Comparison of ENCODE assay signal across 8 mouse cellular contexts in the genomic region with DNA sequence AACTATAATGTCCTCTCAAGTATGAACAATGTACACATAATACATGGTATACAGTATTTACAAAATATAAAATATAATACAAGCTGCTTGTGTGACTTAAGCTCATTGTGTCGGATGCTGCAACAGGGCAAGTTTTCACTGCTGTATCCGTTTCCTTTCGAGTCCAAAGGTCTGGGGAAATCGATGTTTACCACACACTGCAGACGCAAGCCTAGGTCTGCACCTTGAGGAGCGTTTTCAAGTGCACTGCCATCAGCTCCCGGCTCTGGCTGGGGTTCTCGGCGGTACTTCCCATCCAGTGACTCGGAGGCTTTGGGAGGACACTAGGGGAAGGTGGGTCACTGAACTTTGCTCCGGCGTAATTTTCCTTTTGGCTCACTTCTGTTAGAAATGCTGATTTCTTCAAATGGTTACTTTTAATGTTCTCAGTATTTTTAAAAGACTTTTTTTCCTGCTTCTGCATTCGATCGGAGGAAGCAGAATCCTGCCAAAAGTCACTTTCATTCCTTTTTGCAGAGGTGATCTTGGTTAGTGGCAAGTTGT. TPM values are rescaled to one million over a fixed set of nuclear protein-coding genes. Genes with fewer than 3 reads are reported as not detected.
A peak's percentile ranks its signal among the peaks of the same experiment; 100 is the strongest.
DNase-seq lines count a peak whose midpoint lies in the region; ATAC-seq and TF ChIP-seq lines count a peak whose summit lies in the region.
"Had no signal": no experiment of that assay in that cellular context is flagged by ENCODE, and none has a peak within 500 bp of the region (broad histone marks: within the 10 kb centered on the region; RNA-seq: fewer than 3 reads in every experiment).

No protein-coding gene starts in this region.

- H3K4me3 ChIP-seq in lung, embryonic 14.5 days (ENCODE audit: low read depth, low read length), result peak overlapping the region; percentile 89
- H3K4me3 ChIP-seq in forebrain, embryonic 15.5 days, result peak overlapping the region; percentile 78
- H3K4me3 ChIP-seq in neural tube, embryonic 15.5 days (replicated peaks), result no peak overlapping the region

- H3K27ac ChIP-seq in lung, embryonic 14.5 days (ENCODE audit: low read depth), result no peak overlapping the region
- H3K27ac ChIP-seq in forebrain, embryonic 15.5 days (replicated peaks), result no peak overlapping the region
- no peak overlapping the region for H3K27ac ChIP-seq in neural tube, embryonic 15.5 days (replicated peaks)

- no peaks in the 10 kb centered on the region for H3K4me1 ChIP-seq in lung, embryonic 14.5 days (ENCODE audit: insufficient read depth)
- peaks cover 37% of the 10 kb centered on the region for H3K4me1 ChIP-seq in forebrain, embryonic 15.5 days
- H3K4me1 ChIP-seq in neural tube, embryonic 15.5 days, result peaks cover 18% of the 10 kb centered on the region

- 72% methylated on average over 14 of the region's 14 CpGs for WGBS in lung, embryonic 14.5 days
- 92% methylated on average over 14 of the region's 14 CpGs for WGBS in forebrain, embryonic 15.5 days
- WGBS in neural tube, embryonic 15.5 days, result 90% methylated on average over 14 of the region's 14 CpGs

- peak overlapping the region; percentile 83 for H3K4me2 ChIP-seq in lung, embryonic 14.5 days
- H3K4me2 ChIP-seq in forebrain, embryonic 15.5 days (replicated peaks), result peak overlapping the region; percentile 79
- H3K4me2 ChIP-seq in neural tube, embryonic 15.5 days, result peak overlapping the region; percentile 65

- H3K36me3 ChIP-seq in lung, embryonic 14.5 days (ENCODE audit: insufficient read depth), result peaks cover 38% of the 10 kb centered on the region
- peaks cover 38% of the 10 kb centered on the region for H3K36me3 ChIP-seq in forebrain, embryonic 15.5 days
- peaks cover 33% of the 10 kb centered on the region for H3K36me3 ChIP-seq in neural tube, embryonic 15.5 days

- no peaks in the 10 kb centered on the region for H3K27me3 ChIP-seq in lung, embryonic 14.5 days (ENCODE audit: insufficient read depth, low read length)
- H3K27me3 ChIP-seq in forebrain, embryonic 15.5 days, result no peaks in the 10 kb centered on the region
- no peaks in the 10 kb centered on the region for H3K27me3 ChIP-seq in neural tube, embryonic 15.5 days (replicated peaks)

- TF ChIP-seq CTCF in lung, embryonic 14.5 days (IDR thresholded peaks at IDR 0.05; ENCODE audit: low read depth), result no peak

- no peak for ATAC-seq in lung, embryonic 14.5 days (ENCODE audit: insufficient read depth)
- no peak for ATAC-seq in forebrain, embryonic 15.5 days (replicated peaks)
- no peak for ATAC-seq in neural tube, embryonic 15.5 days (ENCODE audit: low FRiP score)

- DNase-seq in lung, embryonic 14.5 days, result no peak
- DNase-seq in lung, postnatal 36 days, result no peak
- peak; percentile 27 for DNase-seq in kidney, postnatal 10 days
- no peak for DNase-seq in frontal cortex, postnatal 25 days (ENCODE audit: low spot score in 2 of 2)
- DNase-seq in ovary, postnatal 36 days (ENCODE audit: low spot score), result no peak
- DNase-seq: gastrocnemius, postnatal 10 days had no signal

- H3K9ac ChIP-seq in lung, embryonic 14.5 days, result peak overlapping the region; percentile 10; the same call in 1 of the 2 replicates
- H3K9ac ChIP-seq in forebrain, embryonic 15.5 days (replicated peaks), result no peak overlapping the region
- peak overlapping the region; percentile 15; the same call in 1 of the 2 replicates for H3K9ac ChIP-seq in neural tube, embryonic 15.5 days (replicated peaks)

- no peaks in the 10 kb centered on the region for H3K9me3 ChIP-seq in lung, embryonic 14.5 days (ENCODE audit: low read depth, low read length)
- H3K9me3 ChIP-seq in forebrain, embryonic 15.5 days, result no peaks in the 10 kb centered on the region
- H3K9me3 ChIP-seq in neural tube, embryonic 15.5 days (replicated peaks), result no peaks in the 10 kb centered on the region

RNA-seq across cellular contexts. Expression of gene Srsf12, which starts 37.1 kb away (rescaled TPM):
- polyA plus RNA-seq in lung, embryonic 14.5 days (2014; fragmentation: Nextera tagmentation; extraction: Ambion mirVana), result 3.4 and 3.6 TPM in 2 replicates
- polyA plus RNA-seq in forebrain, embryonic 15.5 days (2015; fragmentation: Nextera tagmentation; extraction: Ambion mirVana), result 30.9 and 33.9 TPM in 2 replicates
- polyA plus RNA-seq in neural tube, embryonic 15.5 days (2015; fragmentation: Nextera tagmentation; extraction: Ambion mirVana), result 70.5 and 74.9 TPM in 2 replicates

RNA-seq across cellular contexts. Expression of gene Pnrc1, which starts 44.0 kb away (rescaled TPM):
- 123 and 127 TPM in 2 replicates for polyA plus RNA-seq in lung, embryonic 14.5 days (2014; fragmentation: Nextera tagmentation; extraction: Ambion mirVana)
- 95.2 and 97.1 TPM in 2 replicates for polyA plus RNA-seq in forebrain, embryonic 15.5 days (2015; fragmentation: Nextera tagmentation; extraction: Ambion mirVana)
- polyA plus RNA-seq in neural tube, embryonic 15.5 days (2015; fragmentation: Nextera tagmentation; extraction: Ambion mirVana), result 46.1 and 59.1 TPM in 2 replicates

RNA-seq across cellular contexts. Expression of gene Pm20d2, which starts 56.4 kb away (rescaled TPM):
- polyA plus RNA-seq in lung, embryonic 14.5 days (2014; fragmentation: Nextera tagmentation; extraction: Ambion mirVana), result 0.70 and 0.99 TPM in 2 replicates
- polyA plus RNA-seq in forebrain, embryonic 15.5 days (2015; fragmentation: Nextera tagmentation; extraction: Ambion mirVana), result 2.5 and 3.0 TPM in 2 replicates
- 2.2 and 2.5 TPM in 2 replicates for polyA plus RNA-seq in neural tube, embryonic 15.5 days (2015; fragmentation: Nextera tagmentation; extraction: Ambion mirVana)
